Mouse (Mus musculus): ENCODE results near the gene Slc26a10. TPM values are rescaled to one million over a fixed set of nuclear protein-coding genes. Genes with fewer than 3 reads are reported as not detected.
"Not testable (repeated sequence)": the region's sequence is repeated elsewhere in the genome, so short reads cannot be mapped to it uniquely, and the experiment has no call there.

Slc26a10 gene
- polyA plus RNA-seq, 1 experiment from 2014 or later, result 0.51 TPM

DNA sequence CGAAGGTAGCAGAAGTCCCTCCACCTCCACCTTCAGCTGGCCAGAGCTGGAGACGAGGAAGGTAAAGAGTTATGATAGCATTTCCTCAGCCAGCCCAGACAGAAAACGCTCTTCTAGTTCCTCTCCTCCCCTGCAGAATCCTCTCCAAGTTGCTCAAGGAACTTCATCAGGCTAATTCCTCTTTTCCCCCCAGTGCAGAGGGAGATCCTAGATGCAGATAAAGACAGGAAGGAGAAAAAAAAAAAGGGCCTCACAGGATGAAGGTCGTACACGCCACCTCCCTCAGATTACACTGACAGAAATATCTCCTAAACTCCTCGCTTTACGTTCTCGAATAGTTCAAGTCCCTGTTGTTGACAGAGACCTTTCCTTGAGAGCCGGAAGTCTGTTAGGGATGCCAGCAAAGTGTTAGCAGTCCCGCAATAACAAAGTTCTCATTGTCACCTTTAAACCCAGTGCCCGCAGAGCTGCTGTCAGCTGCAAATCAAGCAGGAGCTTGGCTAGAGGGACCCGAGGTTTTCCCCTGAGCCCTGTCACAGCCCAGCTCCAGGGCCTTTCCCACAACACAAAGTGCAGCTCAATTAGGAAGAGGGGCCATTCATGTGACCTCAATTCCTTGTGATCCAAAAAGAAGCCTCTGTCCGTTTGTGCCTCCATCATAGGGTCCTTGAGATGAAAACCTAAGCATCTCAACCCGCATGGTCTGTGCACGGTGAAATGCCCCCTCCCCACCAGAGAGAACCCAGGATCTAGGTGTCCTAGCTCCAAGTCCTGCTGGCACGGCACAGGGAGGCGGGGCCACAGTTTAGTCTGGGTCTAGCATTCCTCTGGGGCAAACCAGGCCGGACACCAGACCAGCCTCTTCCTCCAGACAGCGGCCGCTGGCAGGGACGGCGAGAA is 14.2 kb upstream of the Slc26a10 start:
- DNase-seq (ENCODE audit: low spot score, missing footprints) (peak; percentile 94), ATAC-seq (ENCODE audit: low FRiP score) (peak; percentile 57)
- Histone ChIP-seq H3K9ac (ENCODE audit: low read length) (peak overlapping the region; percentile 97), H3K27ac (ENCODE audit: low read depth, low read length) (peak overlapping the region; percentile 86), H3K36me3 (ENCODE audit: control insufficient read depth, insufficient read depth, low read length) (peaks cover 8% of the 10 kb centered on the region), H3K27me3 (ENCODE audit: control insufficient read depth, insufficient read depth, low read length) (no peaks in the 10 kb centered on the region), H3K4me2 (peak overlapping the region; percentile 78), H3K4me1 (ENCODE audit: control insufficient read depth, insufficient read depth, low read length) (peaks cover 27% of the 10 kb centered on the region), H3K9me3 (ENCODE audit: control insufficient read depth, low read length) (no peaks in the 10 kb centered on the region), H3K4me3 (ENCODE audit: low read depth, low read length) (peak overlapping the region; percentile 96)
- 28% methylated on average over 22 of the region's 22 CpGs for WGBS

DNA sequence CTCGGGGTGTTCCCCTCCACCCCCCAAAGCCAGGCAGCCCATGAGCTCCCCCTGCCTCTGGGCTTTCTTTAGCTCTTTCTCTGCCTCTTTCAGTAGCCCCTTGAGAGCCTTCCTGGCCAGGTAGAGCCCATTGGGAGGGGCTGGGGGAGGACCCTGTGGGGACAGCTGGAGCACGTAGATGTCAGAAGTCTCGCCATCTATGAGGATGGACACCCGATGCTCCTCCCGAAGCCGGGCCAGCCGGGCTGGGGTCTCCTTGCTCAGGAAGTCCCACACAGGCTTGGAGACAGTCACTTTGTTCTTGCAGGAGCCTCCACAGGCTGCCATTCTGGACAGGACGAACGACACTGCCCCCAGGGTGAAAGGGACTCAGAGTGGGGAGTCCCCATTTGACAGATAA is 12.6 kb upstream of the Slc26a10 start:
- Histone ChIP-seq H3K4me1 (ENCODE audit: control insufficient read depth, insufficient read depth, low read length) (peaks cover 36% of the 10 kb centered on the region), H3K27me3 (ENCODE audit: control insufficient read depth, insufficient read depth, low read length) (no peaks in the 10 kb centered on the region), H3K4me2 (no peak overlapping the region), H3K9ac (ENCODE audit: low read length) (no peak overlapping the region), H3K9me3 (ENCODE audit: control insufficient read depth, low read length) (no peaks in the 10 kb centered on the region), H3K36me3 (ENCODE audit: control insufficient read depth, insufficient read depth, low read length) (peaks cover 2% of the 10 kb centered on the region; the same call in 1 of the 2 replicates), H3K27ac (ENCODE audit: low read depth, low read length) (no peak overlapping the region), H3K4me3 (ENCODE audit: low read depth, low read length) (no peak overlapping the region)
- DNase-seq (ENCODE audit: low spot score, missing footprints), result no peak
- ATAC-seq (ENCODE audit: low FRiP score), result no peak
- WGBS, result 90% methylated on average over 9 of the region's 9 CpGs

DNA sequence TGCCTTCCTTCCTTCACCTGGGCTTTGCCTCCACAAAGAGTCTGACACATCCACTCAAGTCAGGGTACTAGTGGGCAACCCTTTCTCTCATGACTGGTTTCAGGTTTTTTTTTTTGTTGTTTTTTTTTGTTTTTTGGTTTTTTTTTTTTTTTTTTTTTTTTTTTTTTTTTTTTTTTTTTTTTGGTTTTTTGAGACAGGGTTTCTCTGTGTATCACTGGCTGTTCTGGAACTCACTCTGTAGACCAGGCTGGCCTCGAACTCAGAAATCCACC is 11.5 kb upstream of the Slc26a10 start:
- WGBS, result 84% methylated on average over 1 of the region's 1 CpGs
- not testable (repeated sequence) for H3K4me2 ChIP-seq; H3K9me3 ChIP-seq (ENCODE audit: control insufficient read depth, low read length); DNase-seq (ENCODE audit: low spot score, missing footprints); ATAC-seq (ENCODE audit: low FRiP score); H3K4me3 ChIP-seq (ENCODE audit: low read depth, low read length); H3K36me3 ChIP-seq (ENCODE audit: control insufficient read depth, insufficient read depth, low read length); H3K27me3 ChIP-seq (ENCODE audit: control insufficient read depth, insufficient read depth, low read length); H3K9ac ChIP-seq (ENCODE audit: low read length); H3K27ac ChIP-seq (ENCODE audit: low read depth, low read length)
- H3K4me1 ChIP-seq (ENCODE audit: control insufficient read depth, insufficient read depth, low read length), result peaks cover 41% of the 10 kb centered on the region

DNA sequence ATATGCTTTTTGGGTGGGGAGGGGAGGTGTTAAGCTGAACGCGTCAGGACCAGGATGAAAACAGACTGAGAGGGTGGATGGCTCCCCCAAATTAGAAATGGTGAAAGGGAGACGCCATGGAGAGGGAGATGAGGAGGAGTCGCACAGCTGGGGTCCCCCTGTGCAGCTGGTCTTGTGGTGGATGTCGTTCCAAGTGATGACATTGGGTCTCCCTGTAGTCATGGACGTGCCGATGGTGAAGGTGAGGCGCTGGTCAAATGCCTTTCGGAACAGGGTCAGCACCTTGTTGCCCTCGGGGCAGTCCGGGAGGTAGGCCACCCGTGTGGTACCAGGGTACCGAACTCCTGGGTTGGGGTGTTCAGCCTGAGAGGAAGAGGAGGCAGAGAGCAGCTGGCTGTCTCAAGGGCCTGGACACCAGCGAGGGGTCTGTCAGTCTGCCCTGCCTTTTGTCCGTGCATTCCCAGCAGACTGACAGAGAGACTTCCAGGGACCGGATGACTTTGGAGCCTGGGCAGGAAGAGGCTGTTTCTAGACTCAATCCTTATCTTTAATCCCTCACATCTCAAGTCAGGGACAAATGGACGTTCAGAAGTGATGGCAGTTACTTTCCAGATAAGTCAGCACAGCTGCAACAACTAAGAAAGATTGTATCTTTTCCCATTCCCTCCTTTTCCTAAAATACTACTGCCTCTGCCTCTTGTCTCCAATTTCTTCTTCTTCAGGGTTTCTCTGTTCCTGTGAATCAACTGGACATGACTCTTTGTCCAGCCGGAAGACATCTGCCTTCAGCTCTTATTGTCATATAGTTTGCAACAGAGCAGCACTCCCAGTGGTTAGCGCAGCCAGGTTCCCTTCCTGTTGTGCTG is 11.0 kb upstream of the Slc26a10 start:
- peaks cover 37% of the 10 kb centered on the region for H3K4me1 ChIP-seq (ENCODE audit: control insufficient read depth, insufficient read depth, low read length)
- 76% methylated on average over 19 of the region's 19 CpGs for WGBS
- peak; percentile 84 for DNase-seq (ENCODE audit: low spot score, missing footprints)
- H3K4me3 ChIP-seq (ENCODE audit: low read depth, low read length), result no peak overlapping the region
- no peak for ATAC-seq (ENCODE audit: low FRiP score)
- H3K9ac ChIP-seq (ENCODE audit: low read length), result no peak overlapping the region
- no peaks in the 10 kb centered on the region for H3K27me3 ChIP-seq (ENCODE audit: control insufficient read depth, insufficient read depth, low read length)
- H3K9me3 ChIP-seq (ENCODE audit: control insufficient read depth, low read length), result no peaks in the 10 kb centered on the region
- H3K36me3 ChIP-seq (ENCODE audit: control insufficient read depth, insufficient read depth, low read length), result peaks cover 7% of the 10 kb centered on the region; the same call in 1 of the 2 replicates
- no peak overlapping the region for H3K27ac ChIP-seq (ENCODE audit: low read depth, low read length)
- H3K4me2 ChIP-seq, result no peak overlapping the region

DNA sequence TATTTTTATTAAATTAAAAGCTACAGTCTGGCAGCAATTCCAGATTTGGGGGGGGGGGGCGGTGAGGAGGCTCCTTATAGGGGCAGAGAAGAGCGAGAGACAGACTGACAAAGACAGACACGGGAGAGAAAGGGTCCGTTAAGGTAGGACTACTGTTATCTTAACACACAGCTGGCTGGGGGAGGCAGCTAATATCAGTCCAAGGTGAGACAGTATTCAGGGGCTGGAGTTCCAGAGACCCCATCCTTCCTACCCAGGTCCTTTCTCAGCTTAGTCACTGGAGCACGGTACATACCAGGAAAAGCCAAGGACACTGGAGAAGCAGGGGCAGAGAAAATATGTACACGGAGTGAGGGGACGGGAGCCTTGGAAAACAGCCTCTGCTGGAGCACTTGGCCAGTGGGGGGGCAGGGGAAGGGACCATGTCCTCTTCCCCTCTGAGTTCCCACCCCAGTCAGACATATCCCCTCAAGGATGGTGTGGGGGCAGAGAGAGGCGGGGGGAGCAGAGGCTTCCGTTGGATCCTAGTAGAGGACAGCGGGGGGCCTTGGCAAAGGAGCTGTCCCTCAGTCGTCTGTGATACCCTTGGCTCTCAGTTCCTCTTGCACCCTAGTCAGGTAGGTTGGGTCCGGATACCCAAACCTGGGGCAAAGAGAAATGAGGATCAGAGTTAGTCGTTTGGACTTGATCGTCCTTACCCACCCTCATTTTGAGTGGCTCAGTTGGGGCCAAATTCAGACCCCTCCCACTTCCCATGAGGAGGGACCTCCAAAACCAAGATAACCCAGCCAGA is 10.1 kb upstream of the Slc26a10 start:
- Histone ChIP-seq H3K9ac (ENCODE audit: low read length) (peak overlapping the region; percentile 81; the same call in 1 of the 2 replicates), H3K9me3 (ENCODE audit: control insufficient read depth, low read length) (no peaks in the 10 kb centered on the region)

DNA sequence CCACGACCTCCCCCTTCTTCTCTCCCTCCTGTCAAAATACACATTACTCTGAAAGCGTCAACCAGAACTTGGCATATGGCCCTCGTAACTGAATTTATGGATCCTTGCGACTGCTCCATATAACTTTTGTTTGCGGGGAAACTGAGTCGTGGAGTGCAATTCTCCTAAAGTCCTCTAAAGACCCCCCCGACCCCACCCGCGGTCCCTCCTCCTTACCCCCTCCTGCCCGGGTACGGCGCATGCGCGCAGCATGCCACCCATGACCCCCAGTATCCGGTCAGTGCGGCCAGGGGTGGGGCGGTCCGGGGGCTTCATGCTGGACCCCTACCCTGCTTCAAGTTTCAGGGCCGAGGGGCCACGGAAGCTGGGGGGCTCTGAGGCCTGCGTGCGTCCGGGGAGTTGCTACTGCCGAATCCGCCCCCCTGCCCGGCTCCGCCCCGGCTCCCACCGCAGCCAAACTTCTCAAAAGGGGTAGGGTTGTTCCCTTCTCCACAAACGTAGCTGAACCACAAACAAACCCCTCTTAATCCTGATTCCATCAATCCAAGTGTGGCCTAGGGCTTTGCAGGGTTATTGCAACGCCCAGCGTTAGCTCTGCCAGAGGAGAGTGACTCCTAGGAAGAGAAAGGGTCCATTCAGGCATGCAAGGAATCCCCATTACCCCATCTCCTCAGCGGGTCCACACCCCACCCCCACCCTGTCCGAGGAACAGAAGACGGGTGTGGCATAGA is 9.4 kb upstream of the Slc26a10 start, which contains the start of gene Arhgef25:
Arhgef25 (minus strand) TSS at position 433 of the 731 bp plus-strand sequence.
- H3K9ac ChIP-seq (ENCODE audit: low read length), result peak within 1 kb of the TSS; percentile 81
- peaks cover 30% of the 10 kb centered on the region for H3K4me1 ChIP-seq (ENCODE audit: control insufficient read depth, insufficient read depth, low read length)
- peak within 1 kb of the TSS; percentile 92 for H3K4me2 ChIP-seq
- WGBS, result under 1% methylated on average over 34 of the region's 35 CpGs
- peak; percentile 95 for DNase-seq (ENCODE audit: low spot score, missing footprints)
- H3K4me3 ChIP-seq (ENCODE audit: low read depth, low read length), result peak within 1 kb of the TSS; percentile 72
- H3K27me3 ChIP-seq (ENCODE audit: control insufficient read depth, insufficient read depth, low read length), result no peaks in the 10 kb centered on the region
- no peaks in the 10 kb centered on the region for H3K9me3 ChIP-seq (ENCODE audit: control insufficient read depth, low read length)
- peak; percentile 22; the same call in 1 of the 2 replicates for ATAC-seq (ENCODE audit: low FRiP score)
- peak within 1 kb of the TSS; percentile 60 for H3K27ac ChIP-seq (ENCODE audit: low read depth, low read length)
- peaks cover 7% of the 10 kb centered on the region; the same call in 1 of the 2 replicates for H3K36me3 ChIP-seq (ENCODE audit: control insufficient read depth, insufficient read depth, low read length)

More for the DNA sequence above, 10.1 kb upstream of the Slc26a10 start:
- WGBS, result 32% methylated on average over 14 of the region's 14 CpGs
- DNase-seq (ENCODE audit: low spot score, missing footprints), result peak; percentile 85
- 0 out of 2 replicates have a peak overlapping the region, but pooled peaks have one; percentile 20 for H3K27ac ChIP-seq (ENCODE audit: low read depth, low read length)
- H3K27me3 ChIP-seq (ENCODE audit: control insufficient read depth, insufficient read depth, low read length), result no peaks in the 10 kb centered on the region
- ATAC-seq (ENCODE audit: low FRiP score), result no peak
- H3K4me1 ChIP-seq (ENCODE audit: control insufficient read depth, insufficient read depth, low read length), result peaks cover 33% of the 10 kb centered on the region
- peak overlapping the region; percentile 92 for H3K4me2 ChIP-seq
- H3K4me3 ChIP-seq (ENCODE audit: low read depth, low read length), result peak overlapping the region; percentile 72; the same call in 1 of the 2 replicates
- H3K36me3 ChIP-seq (ENCODE audit: control insufficient read depth, insufficient read depth, low read length), result peaks cover 7% of the 10 kb centered on the region; the same call in 1 of the 2 replicates

DNA sequence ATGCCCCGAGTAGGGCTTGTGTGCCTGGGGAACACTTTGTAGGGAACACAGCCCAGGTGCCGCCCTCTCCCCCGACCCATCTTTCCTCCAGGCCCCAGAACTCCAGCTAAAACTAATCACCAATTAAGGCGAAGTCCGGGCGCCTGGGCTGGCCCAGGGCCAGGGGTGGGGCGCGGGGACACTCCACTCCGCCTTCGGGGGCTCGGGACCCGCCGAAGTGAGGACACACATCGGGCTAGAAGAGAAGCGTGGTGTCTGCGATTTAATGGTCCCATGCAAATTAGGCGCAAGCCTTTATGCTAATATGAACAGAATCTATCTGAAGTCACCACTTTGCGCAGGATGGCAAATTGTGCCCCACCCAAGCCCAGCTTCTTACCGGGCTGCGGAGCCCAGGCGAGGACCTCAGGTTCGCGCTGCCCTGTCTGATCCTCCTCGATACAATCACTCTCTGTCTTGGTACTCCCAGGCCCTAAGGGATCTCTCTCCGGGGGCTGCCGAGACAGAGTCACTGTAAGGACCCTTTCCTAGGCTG is 8.7 kb upstream of the Slc26a10 start:
- H3K9me3 ChIP-seq (ENCODE audit: control insufficient read depth, low read length), result no peaks in the 10 kb centered on the region
- under 1% methylated on average over 26 of the region's 26 CpGs for WGBS
- DNase-seq (ENCODE audit: low spot score, missing footprints) (peak; percentile 95), ATAC-seq (ENCODE audit: low FRiP score) (peak; percentile 10)
- peak overlapping the region; percentile 92 for H3K4me2 ChIP-seq
- H3K4me3 ChIP-seq (ENCODE audit: low read depth, low read length), result peak overlapping the region; percentile 72
- peak overlapping the region; percentile 81 for H3K9ac ChIP-seq (ENCODE audit: low read length)
- H3K27ac ChIP-seq (ENCODE audit: low read depth, low read length), result peak overlapping the region; percentile 50
- no peaks in the 10 kb centered on the region for H3K27me3 ChIP-seq (ENCODE audit: control insufficient read depth, insufficient read depth, low read length)
- peaks cover 7% of the 10 kb centered on the region; the same call in 1 of the 2 replicates for H3K36me3 ChIP-seq (ENCODE audit: control insufficient read depth, insufficient read depth, low read length)
- H3K4me1 ChIP-seq (ENCODE audit: control insufficient read depth, insufficient read depth, low read length), result peaks cover 24% of the 10 kb centered on the region

Measured in midbrain, embryonic 11.5 days (tissue).